Mouse (Mus musculus) ES-CJ7 (cell line): ENCODE measurements at regions not wholly inside any gene's neighbourhood (a gene's known extent, or its start where the extent isn't known, plus 50 kb on each side); places are given as distances from the start of the nearest gene placed in this dataset.

Experiments
- DNase-seq: peaks from one replicate; pipeline ENCODE4 v3.0.0; 2011; ENCODE audit warnings: low read depth, low spot score

DNA sequence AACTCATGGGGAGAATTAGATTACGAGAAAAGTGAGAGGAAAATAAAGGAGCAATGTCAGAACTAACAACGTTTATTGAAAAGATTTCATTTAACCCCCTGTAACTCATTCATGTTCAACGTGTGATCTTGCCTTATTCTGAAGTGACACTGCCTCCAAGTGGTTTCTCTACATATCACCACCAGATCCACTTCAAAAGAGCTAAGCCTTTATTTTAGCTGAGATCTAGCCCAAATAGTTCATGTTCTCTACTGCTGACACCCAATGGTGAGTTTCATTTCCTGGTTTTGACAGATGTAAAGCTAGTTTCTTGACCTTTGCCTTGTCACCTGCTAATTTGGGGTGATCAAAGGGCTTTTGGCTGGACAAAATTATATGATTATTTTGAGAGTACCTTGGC lies 215.3 kb downstream of the 4932411N23Rik start:
- peak; percentile 6 for DNase-seq
